Mouse (Mus musculus): ENCODE results near the gene Ltbp2.

The Ltbp2 gene

GRCm38 (mm10) chr12:84801532-84802110, 74.7 kb downstream of the Ltbp2 start:
- DNase-seq, result no peak

DNA sequence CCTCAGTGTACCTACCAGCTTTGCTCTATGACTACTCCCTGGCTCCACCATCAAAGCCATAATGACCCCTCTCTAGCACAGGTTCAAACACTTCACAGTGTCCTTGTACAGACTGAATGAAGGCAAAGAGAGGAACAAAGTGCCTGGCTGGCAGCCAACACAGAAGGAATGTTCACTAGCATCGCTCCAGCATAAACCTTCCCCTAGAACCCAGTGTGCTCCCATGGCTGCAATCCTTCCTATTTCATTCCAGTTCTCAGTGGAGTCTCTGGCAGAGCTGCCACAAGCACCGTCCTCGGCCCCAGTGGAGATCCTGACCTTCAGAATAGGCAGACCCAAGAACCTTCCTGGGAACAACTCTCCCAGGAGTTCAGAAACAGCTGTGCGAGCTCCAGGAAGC, 75.9 kb downstream of the Ltbp2 start:
- DNase-seq, result no peak

GRCm38 (mm10) chr12:84799086-84799485, 77.2 kb downstream of the Ltbp2 start:
- DNase-seq, result no peak

DNA sequence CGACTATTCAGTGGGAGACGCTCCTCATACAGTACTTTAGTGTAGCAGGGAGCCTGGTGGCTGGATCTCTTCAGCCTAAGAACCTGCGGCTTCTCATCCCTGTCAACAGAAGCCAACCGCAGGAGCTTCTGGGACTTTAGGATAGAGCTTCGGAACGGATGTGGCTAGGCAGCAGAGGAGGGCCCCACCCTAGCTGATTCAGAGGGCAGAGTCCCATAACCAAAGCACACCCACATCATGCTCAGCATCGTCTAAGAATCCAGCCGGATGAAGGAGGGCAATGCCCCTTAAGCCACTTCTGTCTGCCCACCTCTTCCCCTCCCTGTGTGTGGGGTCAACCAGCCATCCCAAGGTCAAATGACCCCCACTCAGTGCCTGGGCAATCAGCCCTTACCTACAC, 81.7 kb downstream of the Ltbp2 start:
- no peak for DNase-seq

DNA sequence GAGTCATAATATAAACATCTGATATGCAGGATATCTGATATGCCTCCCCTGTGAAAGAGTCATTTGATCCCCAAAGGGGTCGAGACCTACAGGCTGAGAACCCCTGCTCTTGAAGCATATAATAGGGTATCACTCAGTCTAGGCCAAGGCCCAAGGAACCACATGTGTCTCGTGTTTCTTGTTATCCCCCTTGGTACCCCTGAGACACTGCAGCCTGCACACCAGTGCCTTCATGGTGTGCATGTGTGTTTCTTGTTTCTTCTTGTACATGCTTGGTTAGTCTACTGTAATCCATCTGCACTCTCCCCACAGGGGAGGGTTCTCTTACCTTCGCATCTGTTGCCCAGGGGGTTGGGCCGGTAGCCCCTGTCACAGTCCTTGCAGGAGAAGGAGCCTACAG, 83.7 kb downstream of the Ltbp2 start:
- no peak for DNase-seq

DNA sequence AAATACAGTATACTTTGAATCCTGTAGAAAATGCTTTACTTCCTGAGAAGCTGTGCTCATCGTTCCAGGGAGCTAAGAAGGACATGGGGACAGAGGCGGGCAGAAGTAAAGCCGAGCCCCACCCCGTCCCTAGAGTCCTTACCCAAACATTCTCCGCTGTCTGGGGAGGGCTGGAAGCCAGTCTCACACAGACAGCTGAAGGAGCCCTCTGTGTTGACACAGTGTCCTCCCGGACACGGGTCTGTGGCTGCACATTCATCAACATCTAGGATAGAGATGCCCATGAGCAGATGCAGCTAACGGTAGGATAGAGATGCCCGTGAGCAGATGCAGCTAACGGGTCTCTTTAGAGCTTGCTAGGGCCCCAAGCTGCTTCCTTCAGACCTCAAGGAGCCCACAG, 85.5 kb downstream of the Ltbp2 start:
- DNase-seq, result no peak

DNA sequence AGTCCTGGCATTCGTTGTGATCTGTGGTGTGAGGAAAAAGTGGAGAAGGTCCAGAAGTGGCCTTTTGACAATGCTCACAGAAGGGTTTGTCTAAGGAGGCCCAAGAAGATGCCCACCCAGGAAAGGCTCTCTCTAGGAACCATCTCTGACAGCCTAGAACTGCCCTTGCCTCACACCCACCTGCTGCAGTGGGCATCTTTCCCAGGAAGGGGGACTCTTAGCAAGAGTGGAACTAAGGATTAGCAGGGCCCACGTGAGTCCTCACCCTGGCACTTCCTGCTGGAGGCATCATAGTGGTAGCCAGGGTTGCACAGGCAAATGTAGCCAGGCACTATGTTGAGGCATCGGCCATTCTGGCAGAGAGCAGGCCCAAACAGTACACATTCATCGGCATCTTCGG, 90.2 kb downstream of the Ltbp2 start:
- no peak for DNase-seq

GRCm38 (mm10) chr12:84784604-84785381, 91.5 kb downstream of the Ltbp2 start:
- peak; percentile 92 to 95 for DNase-seq

- no peak for DNase-seq
These were observed 100.1 kb downstream of the Ltbp2 start for GRCm38 (mm10) chr12:84776229-84776628.

- DNase-seq, result no peak
These were observed 102.0 kb downstream of the Ltbp2 start for GRCm38 (mm10) chr12:84774376-84774775.

GRCm38 (mm10) chr12:84773476-84773875, 102.9 kb downstream of the Ltbp2 start:
- peak in 1 of 2 experiments; percentile 60 for DNase-seq

DNA sequence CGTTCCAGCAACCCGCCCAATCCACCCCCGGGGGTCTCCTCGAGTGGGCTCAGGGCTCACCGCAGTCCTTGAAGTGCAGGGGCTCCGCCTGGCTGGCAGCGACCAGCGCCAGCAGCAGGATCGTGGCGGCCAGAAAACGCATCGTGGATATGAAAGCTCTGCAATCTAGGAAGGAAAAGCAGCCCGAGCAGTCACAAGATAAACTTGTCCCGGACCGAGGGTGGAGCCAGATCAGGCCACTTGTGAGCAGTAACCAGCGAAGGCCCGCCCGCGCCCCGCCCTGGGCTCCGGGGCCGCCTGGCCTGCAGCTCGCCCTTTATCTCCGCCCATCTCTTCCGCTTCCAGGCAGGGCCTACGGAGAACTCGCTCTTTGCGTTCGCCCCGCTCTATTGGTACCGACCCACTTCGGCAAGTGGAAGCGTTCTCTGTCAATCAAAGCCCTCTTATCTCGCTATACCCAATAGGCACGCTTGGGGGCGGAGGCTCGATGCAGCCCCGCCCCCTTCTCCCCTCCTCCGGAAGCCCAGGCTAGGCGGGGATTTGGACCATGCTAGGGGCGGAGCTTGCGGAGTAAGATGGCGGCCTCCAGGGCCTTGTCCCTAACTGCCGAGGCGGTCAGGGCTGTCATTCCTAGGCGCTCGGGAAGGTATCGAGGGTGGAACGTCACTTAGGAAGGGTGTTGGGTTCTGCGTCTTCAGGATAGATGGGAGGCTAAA, 103.4 kb downstream of the Ltbp2 start, which contains the start of the genes Npc2 and Isca2:
Npc2 (minus strand) TSS at position 427 of the 716 bp plus-strand sequence.
Isca2 (plus strand) TSS at position 526 of the 716 bp plus-strand sequence.
- peak; percentile 94 to 97 for DNase-seq

GRCm38 (mm10) chr12:84771981-84772520, 104.3 kb downstream of the Ltbp2 start:
- DNase-seq, result no peak

- no peak for DNase-seq
These were observed 106.7 kb downstream of the Ltbp2 start for GRCm38 (mm10) chr12:84769624-84770023.

- DNase-seq, result no peak
These were observed 108.8 kb downstream of the Ltbp2 start for GRCm38 (mm10) chr12:84767510-84767909.

DNA sequence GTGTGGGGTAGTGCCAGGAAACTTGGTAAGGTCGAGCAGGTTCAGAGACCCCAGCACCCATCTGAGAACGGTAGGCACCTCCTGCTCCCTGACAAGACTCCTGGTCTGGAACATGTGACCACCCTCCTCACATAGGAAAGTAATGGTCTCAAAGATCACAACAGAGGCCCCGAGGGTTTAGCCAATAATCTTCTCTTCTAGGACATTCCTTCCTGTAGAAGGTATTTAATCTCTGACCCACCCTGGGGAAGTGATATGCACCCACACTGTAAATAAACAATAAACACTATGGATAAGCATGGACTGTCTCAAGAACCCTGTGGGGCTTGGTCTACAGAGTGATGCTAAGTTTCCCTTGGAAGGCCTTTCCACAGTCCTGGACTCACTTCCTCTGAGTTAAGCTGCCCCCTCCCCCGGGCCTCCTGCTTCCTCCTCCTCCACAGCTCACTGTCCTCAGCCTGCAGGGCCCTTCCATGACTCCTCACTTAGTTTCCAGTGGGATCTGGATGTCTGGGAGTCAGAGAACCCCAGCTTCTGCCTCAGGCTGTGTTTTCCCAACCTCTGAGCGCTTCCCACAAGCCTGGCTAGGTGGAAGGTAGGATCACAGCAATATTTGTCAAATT, 110.1 kb downstream of the Ltbp2 start:
- no peak for DNase-seq

- no peak for DNase-seq
These were observed 110.8 kb downstream of the Ltbp2 start for GRCm38 (mm10) chr12:84765506-84765905.

DNA sequence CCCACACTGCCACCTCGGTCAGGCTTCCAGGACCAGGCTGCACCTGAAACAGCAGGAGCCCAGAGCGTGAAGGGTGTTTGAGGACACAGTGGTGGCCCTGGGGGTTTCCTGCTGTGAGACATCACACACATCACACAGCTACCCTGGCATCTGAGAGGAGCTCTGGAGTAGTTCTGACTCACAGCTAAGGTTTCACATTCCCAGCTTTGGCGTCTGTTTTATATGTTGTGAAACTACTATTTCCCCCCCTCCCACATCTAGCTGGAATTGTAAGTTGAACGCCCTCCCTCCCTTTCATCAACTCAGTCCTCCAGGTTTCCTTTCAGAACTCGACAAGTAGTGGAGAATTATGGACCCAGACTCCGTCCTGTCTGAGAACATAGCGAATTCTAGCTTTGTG, 111.6 kb downstream of the Ltbp2 start:
- DNase-seq, result no peak

DNA sequence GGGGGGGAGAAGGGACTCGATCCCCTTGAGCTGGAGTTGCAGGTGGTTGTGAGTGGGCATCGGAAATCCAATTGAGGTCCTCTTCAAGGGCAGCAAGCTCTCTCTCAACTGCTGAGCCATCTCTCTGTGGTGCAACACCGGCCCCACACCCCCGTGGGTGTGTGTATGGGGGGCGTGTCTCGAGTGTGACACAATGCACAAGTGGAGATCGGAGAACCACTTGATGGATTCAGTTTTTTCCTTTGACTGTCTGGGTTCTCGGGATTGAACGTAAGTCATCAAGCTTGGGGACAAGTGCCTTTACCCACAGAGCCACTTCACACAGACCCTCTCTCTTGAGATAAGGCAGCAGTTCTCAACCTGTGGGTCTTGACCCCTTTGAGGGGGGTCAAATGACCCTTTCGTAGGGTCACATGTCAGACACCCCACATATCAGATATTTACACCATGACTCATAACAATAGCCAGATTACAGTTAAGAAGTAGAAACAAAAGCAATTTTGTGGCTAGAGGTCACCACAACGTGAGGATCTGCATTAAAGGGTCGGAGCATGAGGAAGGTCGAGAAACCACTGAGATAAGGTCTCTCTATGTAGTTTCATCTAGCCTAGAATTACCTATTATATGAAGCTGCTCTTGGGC, 112.6 kb downstream of the Ltbp2 start:
- DNase-seq, result no peak

- no peak for DNase-seq
These were observed 113.8 kb downstream of the Ltbp2 start for GRCm38 (mm10) chr12:84762532-84762931.

DNA sequence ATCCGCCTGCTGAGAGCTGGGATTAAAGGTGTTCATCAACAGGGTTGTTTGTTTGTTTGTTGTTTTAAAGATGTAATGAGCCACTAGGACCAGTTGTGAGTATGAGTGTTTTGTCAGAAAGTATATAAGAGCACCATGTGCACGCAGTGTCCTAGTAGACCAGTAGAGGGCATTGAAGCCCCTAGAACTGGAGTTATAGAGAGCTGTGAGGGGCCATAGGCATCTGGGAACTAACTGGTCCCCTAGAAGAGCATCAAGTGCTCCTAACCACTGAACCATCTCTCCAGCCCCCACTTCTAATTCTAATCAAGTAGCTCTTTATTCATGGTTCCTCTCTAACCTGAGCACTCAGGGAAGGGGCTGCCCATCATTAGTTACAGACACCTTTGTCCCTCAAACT, 117.3 kb downstream of the Ltbp2 start:
- DNase-seq, result peak in 1 of 2 experiments; percentile 25

DNA sequence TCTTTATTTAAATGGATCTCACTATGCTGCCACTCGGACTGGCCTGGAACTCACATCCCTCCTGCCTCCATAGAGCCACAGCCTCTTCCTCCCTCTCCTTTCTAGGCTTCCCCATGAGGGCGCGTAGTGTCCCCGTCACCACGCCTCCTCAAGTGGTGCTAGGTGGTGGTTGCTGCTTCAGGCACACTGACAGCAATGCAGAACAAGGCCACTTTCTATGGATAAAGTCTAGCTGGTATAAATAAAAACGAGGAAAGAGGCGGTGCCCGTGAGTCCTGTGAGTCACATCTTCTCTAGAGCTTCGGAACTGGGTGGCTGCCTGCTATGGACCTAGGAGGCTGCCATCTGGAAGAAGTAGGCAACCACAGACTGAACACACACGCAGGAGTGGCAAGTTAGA, 120.3 kb downstream of the Ltbp2 start:
- DNase-seq, result no peak

All from cerebellum, postnatal 25 days (tissue).